Mouse (Mus musculus): ENCODE measurements around the gene Apobec4.

DNA sequence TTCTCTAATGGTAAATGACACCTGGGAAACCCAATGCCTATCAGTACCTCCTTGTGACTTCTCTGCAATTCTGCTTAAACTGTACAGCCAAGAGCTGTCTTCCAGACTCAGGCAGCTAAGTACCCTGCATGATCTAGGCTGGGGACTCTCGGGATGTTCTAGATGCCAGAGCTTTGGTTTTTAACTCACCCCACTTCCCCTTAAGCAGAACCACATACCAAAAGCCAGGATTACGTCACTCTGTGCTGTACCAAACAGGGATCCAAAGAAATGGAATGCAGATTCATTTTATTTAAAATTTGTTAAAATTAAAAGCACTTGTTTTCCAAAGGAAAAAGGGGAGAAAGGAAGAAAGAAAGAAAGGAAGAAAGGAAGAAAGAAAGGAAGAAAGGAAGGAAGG is 11.4 kb downstream of the Apobec4 start:
- TF ChIP-seq CTCF (conservative IDR thresholded peaks at IDR 0.05; ENCODE audit: low read length) (no peak), POU5F1 (IDR thresholded peaks at IDR 0.05; ENCODE audit: borderline replicate concordance, low read length) (no peak), NANOG (IDR thresholded peaks at IDR 0.05; ENCODE audit: borderline replicate concordance, low read length) (no peak)

All from E14TG2a.4 (cell line).